Mouse (Mus musculus) v-Abl transformed pro-B cells (cell line): Measurements from ENCODE around the gene Tbx19.

Source experiments
- in situ Hi-C, 2 experiments: fragments of 400-800 bp; cut with MboI; formaldehyde crosslinking; loops; one replicate each; pipeline ENCODE4 v1.15.1; 2025; ENCODE audit not compliant: unreplicated experiment in 2 of 2

Tbx19 gene

GRCm38 (mm10) chr1:165160723-165161405, at the start of gene Tbx19:
TSS of gene Tbx19 (minus strand) at chr1:165160773.
- in situ Hi-C loops: no loop called here

DNA sequence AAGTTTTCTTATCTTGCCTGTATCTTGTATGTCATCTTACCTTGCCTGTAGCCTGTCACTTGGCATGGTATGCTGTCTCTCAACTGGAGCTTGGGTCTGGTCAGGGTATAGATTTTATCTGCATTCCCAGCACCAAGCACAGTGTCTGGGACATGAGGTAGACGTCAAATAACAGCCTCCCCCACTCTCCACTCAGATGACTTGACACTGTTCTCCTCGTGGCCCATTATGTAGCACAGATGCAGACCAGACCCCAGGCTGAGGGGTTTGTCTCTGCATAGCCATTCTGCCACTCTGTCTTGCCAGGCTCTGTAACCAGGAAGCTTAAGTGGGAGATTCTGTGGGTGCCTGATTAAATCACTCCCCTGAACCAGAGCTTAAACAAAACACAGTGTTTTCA, 45.0 kb upstream of the Tbx19 start:
- in situ Hi-C loops: loop anchor here in 1 of 2 experiments (25.0 kb wide), 1 partner anchor 782 kb away; no protein-coding TSS in a partner anchor

- in situ Hi-C loops: loop anchor here in 1 of 2 experiments (25.0 kb wide), 1 partner anchor 784 kb away; no protein-coding TSS in a partner anchor
Measured at GRCm38 (mm10) chr1:165203488-165204035, 43.0 kb upstream of the Tbx19 start.

DNA sequence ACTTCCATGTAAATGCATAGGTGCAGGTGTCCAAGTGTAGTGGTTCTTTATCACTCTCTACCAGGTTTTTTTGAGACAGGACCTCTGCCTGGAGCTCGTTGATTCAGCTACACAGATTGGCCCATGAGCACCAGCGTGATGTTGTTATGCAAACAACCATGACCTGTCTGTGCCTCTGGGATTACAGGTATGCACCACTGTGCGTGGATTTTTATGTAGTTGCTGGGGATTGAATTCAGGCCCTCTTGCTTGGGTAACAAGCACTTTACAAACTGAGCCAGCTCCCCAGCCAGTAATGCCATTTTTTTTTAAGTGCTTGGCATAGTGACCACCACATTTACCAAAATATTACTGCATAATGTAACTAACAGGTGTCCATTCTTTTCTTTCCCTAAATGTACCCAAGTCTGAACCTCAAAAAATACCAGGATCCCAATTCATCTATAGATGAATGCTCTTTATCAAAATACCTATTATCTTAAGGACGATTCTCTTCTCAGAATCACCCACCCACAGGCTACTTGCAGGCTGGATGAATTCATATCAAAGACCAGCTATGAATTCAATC, 41.0 kb upstream of the Tbx19 start:
- in situ Hi-C loops: loop anchor here in 1 of 2 experiments (25.0 kb wide), 1 partner anchor 786 kb away; no protein-coding TSS in a partner anchor

DNA sequence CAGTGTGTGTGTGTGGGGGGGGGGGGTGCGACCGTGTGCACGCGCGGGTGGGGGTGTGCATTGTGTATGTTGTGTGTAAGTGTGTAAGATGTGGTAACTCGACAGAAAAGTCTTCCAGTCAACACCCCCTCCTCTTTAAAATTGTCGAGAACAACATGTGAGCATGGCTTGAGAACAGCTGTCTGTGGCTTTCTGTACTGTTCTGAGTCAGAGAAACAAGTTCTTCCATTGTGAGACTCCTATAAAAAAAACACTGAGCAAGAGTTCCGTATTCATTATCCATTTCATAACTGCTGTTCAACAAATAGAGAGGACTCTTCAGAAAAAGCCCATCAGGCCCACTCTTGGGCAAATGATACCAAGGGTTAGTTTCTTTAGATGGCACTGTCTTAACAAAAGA, 40.2 kb upstream of the Tbx19 start:
- in situ Hi-C loops: loop anchor here in 1 of 2 experiments (25.0 kb wide), 1 partner anchor 787 kb away; no protein-coding TSS in a partner anchor

DNA sequence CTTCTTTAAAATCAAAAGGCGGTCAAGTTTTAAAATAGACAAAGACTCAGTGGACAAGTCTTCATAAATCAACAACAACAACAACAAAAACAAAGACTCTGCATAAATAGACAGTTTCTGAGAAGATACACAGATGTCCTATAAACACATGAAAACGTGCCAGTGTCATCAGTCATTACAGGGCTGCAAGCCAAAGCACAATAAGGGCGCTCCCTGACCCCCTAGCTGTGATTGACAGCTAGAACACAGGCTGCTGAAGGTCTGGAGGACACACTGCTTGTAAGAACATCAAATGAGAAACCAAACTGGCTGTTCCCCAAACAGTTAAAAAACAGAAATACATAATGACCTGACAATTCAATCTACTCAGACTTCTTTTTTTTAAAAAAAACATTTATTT, 39.1 kb upstream of the Tbx19 start:
- in situ Hi-C loops: loop anchor here in 1 of 2 experiments (10.0 to 25.0 kb wide), 2 partner anchors 65 to 788 kb away; no protein-coding TSS in a partner anchor

GRCm38 (mm10) chr1:165198951-165199350, 38.4 kb upstream of the Tbx19 start:
- in situ Hi-C loops: loop anchor here in 1 of 2 experiments (10.0 kb wide), 1 partner anchor 64 kb away; no protein-coding TSS in a partner anchor

DNA sequence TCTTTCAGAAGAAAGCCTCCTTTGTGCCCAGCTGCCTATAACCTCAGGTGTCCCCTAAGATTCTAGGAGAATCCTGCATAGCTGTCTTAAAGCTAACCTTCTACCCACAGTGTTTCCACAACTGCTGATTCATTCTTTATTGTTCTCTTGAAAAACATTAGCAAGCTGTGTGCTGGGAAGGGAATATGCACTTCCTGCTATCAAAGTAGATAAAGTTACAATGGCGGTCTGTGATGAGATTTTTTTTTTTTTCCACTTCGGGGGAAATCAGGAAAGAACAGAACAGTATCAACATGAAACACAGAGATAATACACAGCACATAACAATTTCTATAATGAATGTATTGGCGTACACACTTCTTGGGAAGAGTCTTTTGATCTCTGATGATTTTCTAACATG, 37.3 kb upstream of the Tbx19 start:
- in situ Hi-C loops: loop anchor here in 1 of 2 experiments (10.0 kb wide), 1 partner anchor 63 kb away; no protein-coding TSS in a partner anchor

DNA sequence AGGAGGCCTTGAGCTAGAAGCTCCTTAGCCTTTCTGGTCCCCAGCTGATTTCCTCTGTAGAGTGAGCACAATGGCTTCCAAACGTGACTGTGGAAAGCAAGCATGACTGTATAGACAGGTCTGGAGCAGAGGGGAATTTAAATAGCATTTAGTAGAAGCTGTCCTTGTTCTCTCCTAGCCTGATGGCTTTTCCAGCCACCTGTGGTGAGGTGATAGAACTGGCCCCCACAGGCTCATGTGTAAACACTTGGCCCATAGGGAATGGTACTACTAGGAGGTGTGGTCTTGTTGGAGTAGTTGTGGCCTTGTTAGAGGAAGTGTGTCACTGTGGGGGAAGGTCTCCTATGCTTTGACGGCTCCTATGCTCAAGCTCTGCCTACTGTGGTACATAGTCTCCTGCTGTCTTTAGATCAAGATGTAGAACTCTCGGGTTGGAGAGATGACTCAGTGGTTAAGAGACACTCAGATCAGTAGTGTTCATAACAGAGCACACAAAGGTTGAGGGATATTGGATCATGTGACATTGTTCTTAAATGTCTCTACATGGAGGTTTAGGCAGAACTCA, 34.9 kb upstream of the Tbx19 start:
- in situ Hi-C loops: loop anchor here in 1 of 2 experiments (10.0 kb wide), 1 partner anchor 61 kb away; no protein-coding TSS in a partner anchor

DNA sequence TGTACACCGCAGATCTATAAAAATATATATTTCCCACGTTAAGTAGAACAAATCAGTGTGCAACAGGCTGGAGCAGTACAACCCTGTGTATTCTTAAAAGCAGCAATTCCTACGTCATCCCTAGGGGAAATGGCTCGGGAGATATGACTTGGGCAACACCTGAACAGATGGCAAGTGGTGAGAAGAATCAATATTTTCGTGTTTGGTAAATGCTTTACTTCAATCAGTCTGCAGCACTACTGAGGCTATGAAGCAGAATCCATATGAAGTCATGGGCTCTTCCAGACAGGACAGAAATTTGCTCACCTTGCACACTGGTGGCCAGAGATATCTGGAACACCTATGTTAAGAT, 34.1 kb upstream of the Tbx19 start:
- in situ Hi-C loops: loop anchor here in 1 of 2 experiments (5.0 to 10.0 kb wide), 2 partner anchors 37 to 60 kb away; no protein-coding TSS in a partner anchor

- in situ Hi-C loops: loop anchor here in 1 of 2 experiments (5.0 to 10.0 kb wide), 2 partner anchors 37 to 59 kb away; no protein-coding TSS in a partner anchor
Measured at GRCm38 (mm10) chr1:165193880-165194661, 33.5 kb upstream of the Tbx19 start, which contains the start of gene Sft2d2. TSS of gene Sft2d2 (minus strand) at chr1:165194438.

- in situ Hi-C loops: loop anchor here in 1 of 2 experiments (5.0 to 10.0 kb wide), 2 partner anchors 36 to 59 kb away; no protein-coding TSS in a partner anchor
Measured at GRCm38 (mm10) chr1:165193426-165193825, 32.9 kb upstream of the Tbx19 start.

DNA sequence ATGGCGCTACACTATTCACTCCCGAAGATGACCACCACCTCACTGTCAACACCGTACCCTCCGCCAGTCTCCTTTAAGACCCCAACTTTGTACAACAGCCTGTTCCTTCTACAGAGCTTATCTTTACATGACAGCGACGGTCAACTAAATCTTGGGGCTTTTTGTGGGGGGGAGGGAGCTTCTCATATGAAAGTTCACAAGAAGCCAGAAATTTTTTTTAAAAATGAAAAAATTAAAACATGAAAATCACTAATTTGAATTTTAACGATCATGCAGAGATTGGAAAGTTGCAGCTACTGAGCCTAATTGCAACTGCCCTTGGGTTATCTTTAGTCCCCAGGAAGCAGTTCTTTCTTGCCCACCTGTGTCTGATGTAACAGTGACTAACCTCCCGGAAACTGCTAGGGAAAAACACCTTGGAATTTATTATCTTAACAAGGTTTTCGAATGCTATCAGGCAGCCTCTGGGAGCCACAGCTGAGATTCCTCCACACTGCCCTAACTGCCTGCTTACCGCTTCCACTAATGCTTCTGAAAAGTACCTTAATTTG, 32.2 kb upstream of the Tbx19 start:
- in situ Hi-C loops: loop anchor here in 1 of 2 experiments (5.0 to 10.0 kb wide), 2 partner anchors 35 to 58 kb away; no protein-coding TSS in a partner anchor

GRCm38 (mm10) chr1:165192102-165192501, 31.5 kb upstream of the Tbx19 start:
- in situ Hi-C loops: loop anchor here in 1 of 2 experiments (5.0 to 10.0 kb wide), 2 partner anchors 35 to 57 kb away; no protein-coding TSS in a partner anchor

DNA sequence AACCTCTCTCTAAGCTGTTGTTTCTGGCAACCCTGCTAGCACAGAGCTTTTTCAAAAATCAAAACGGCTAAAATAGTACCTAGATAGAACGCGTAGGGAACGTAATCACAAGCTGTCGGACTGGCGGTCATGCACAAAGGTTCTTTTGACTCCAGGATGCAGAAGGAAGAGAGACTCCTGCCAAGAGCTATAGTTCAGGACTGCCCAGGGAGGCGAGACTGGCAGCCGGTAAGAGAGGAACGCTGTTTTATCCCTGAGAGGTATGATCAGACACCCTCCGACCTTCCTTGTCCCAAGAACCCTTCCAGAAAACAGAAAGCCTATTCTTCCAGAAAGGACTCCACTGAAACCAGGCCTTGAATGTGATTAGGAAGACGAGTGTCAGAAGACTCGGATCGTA, 31.0 kb upstream of the Tbx19 start:
- in situ Hi-C loops: loop anchor here in 1 of 2 experiments (5.0 to 10.0 kb wide), 2 partner anchors 34 to 57 kb away; no protein-coding TSS in a partner anchor

DNA sequence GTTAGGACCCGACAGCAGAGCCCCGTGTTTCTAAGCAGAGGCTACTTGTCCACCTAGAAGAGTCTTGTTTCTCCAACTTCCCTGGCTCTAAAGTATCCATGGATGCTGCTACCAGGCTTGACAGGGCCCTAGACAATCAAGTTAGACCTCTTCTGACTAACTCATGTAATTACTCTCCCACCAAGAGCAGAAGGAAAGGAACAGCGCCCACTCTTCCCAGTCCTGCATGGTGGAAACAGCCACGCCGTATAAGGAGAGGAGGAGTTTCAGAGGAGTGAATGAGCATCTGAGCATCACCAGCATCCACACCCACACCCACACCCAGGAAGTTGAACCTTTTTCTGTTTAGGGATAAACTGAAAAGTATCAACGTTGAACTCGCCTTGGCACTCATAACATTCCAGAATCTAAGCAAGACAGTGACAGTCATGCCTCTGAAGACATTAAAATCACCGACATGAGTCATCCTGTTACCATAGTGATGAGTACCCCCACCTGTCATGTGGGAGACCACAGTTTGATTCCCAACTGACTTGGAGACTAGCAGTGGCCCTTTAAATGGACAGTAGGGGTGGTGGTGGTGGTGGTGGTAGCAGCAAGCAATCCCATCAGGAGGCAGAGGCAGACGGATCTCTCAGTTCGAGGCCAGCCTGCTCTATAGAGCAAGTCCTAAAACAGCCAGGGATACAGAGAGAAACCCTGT, 30.1 kb upstream of the Tbx19 start:
- in situ Hi-C loops: loop anchor here in 1 of 2 experiments (5.0 to 10.0 kb wide), 2 partner anchors 33 to 56 kb away; no protein-coding TSS in a partner anchor

DNA sequence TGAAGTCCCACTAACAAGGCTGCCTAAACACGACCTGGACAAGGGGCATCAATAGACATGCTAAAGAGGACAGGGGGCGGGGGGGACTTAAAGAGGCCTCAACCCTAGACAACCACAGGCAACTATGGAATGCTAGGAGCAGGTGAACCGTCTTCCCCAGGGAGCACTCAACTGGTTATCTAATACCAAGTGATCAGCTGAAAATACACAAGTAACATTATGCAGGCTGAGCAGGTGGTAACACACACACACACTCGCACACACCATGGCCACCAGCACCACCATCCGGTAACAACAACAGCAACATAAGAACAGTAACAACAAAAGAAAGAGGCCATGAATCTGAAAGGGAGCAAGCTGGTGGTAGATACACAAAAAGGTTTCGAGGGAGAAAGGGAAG, 29.5 kb upstream of the Tbx19 start:
- in situ Hi-C loops: loop anchor here in 1 of 2 experiments (5.0 to 10.0 kb wide), 2 partner anchors 33 to 55 kb away; no protein-coding TSS in a partner anchor

DNA sequence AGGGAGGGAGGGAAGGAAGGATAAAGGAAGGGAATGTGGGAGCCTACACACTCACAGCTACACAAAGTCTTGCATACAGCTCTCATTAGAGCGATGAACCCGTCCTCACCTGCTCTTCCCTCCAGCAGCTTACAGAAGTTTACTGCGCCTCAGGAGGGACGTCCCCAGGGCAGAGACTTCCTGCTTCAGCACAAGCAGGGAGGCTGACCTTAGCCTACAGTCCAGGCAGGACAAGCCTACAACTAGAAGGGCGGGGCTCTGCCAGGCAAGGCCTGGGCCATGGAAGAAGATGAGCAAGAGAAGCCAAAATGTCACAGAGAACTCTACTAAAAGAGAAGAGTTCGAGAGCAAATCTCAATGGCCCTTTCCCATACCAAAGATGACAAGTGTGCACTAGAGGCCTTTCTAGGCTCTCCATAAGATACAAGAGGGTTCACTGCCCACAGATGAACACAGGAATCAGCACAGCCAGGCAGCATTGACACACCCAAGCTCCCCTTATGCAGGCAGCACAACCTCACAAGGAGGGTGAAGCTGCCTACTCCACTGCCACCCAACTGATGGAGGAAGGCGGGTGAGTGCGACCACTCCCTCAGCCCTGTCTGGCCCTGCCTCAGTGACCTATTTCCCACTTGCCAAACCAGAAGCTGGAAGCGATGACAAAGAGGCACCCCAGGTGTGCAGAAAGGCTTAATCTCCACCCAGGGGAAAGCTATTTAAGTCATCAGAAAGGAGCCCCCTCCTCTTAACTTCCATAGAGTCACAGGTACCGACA, 28.4 kb upstream of the Tbx19 start:
- in situ Hi-C loops: no loop called here
